Mouse (Mus musculus): ENCODE results near the gene Arhgap22. TPM values are rescaled to one million over a fixed set of nuclear protein-coding genes. Genes with fewer than 3 reads are reported as not detected.
A peak's percentile ranks its signal among the peaks of the same experiment; 100 is the strongest.

Arhgap22 gene
- polyA plus RNA-seq, 1 experiment from 2014 or later = 3.8 TPM

DNA sequence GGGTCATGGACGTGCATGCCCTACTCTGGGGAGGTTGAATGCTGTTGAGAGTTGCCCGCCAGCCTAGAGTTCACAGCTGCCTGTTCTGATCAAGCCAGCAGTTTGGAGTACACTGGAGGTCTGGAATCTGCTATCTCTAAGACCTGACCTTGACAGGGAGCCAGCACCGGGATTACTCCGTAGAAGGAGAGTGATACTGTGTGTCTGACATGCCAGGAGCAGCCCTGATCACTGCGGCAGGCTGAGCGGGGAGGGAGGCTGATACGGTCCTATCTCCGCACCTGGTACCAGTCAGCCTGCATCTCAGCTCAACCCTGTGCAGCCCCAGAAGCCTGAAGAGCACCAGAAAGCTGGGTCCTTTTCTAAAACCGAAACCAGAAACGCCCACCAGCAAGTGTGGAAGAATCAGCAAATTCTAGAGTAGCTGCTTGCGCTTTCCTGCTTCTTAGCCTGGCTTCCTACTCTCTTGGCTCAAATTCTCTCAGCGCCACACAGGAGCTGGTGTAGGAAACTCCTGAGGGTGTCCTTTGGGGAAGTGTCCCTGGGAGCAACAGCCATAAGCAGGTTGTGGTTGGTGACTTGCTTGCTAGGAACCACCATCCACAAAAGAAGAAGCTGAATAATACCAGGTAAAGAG lies 91.9 kb downstream of the Arhgap22 start:
- no peak overlapping the region for H3K27ac ChIP-seq
- no peaks in the 10 kb centered on the region for H3K4me1 ChIP-seq (replicated peaks; ENCODE audit: insufficient read depth, low read length)
- ATAC-seq (replicated peaks; ENCODE audit: low FRiP score, low read depth) (no peak), DNase-seq (ENCODE audit: low spot score) (no peak)
- WGBS = 78% methylated on average over 12 of the region's 12 CpGs
- no peaks in the 10 kb centered on the region for H3K27me3 ChIP-seq (ENCODE audit: insufficient read depth, low read length)
- H3K9ac ChIP-seq (ENCODE audit: low read depth, low read length) = no peak overlapping the region
- no peaks in the 10 kb centered on the region for H3K9me3 ChIP-seq (replicated peaks; ENCODE audit: low read length)
- no peak overlapping the region for H3K4me2 ChIP-seq (ENCODE audit: low read length)
- no peaks in the 10 kb centered on the region for H3K36me3 ChIP-seq (ENCODE audit: insufficient read depth, low read length)
- H3K4me3 ChIP-seq (replicated peaks; ENCODE audit: low read depth, low read length) = no peak overlapping the region
- TF ChIP-seq CTCF (IDR thresholded peaks at IDR 0.05; ENCODE audit: low read depth) = no peak

DNA sequence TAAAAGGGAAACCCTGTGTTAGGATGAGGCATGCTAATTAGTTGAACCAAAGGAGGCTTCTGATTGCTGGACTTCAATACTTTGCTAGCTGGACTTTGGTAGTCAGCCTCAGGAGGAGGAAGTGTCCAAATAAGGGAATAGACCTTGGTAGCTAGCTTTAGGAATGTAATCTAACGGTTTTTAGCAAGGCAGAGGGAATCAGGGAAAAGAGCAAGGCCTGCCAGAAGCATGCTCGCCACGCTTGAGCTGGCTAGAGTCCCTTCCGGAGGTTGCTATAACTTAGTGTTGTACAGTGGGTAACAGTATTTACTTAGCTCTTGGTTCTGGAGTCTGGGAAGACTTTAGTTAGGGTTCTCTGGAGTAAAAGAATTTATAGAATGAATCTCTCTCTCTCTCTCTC lies 96.9 kb downstream of the Arhgap22 start:
- H3K36me3 ChIP-seq (ENCODE audit: insufficient read depth, low read length) = no peaks in the 10 kb centered on the region
- no peaks in the 10 kb centered on the region for H3K4me1 ChIP-seq (replicated peaks; ENCODE audit: insufficient read depth, low read length)
- no peak overlapping the region for H3K9ac ChIP-seq (ENCODE audit: low read depth, low read length)
- H3K27ac ChIP-seq = no peak overlapping the region
- H3K27me3 ChIP-seq (ENCODE audit: insufficient read depth, low read length) = no peaks in the 10 kb centered on the region
- TF ChIP-seq CTCF (IDR thresholded peaks at IDR 0.05; ENCODE audit: low read depth) = no peak
- H3K9me3 ChIP-seq (replicated peaks; ENCODE audit: low read length) = no peaks in the 10 kb centered on the region
- H3K4me3 ChIP-seq (replicated peaks; ENCODE audit: low read depth, low read length) = no peak overlapping the region
- peak; percentile 76 for DNase-seq (ENCODE audit: low spot score)
- ATAC-seq (replicated peaks; ENCODE audit: low FRiP score, low read depth) = no peak
- H3K4me2 ChIP-seq (ENCODE audit: low read length) = no peak overlapping the region
- 20% methylated on average over 4 of the region's 4 CpGs for WGBS

DNA sequence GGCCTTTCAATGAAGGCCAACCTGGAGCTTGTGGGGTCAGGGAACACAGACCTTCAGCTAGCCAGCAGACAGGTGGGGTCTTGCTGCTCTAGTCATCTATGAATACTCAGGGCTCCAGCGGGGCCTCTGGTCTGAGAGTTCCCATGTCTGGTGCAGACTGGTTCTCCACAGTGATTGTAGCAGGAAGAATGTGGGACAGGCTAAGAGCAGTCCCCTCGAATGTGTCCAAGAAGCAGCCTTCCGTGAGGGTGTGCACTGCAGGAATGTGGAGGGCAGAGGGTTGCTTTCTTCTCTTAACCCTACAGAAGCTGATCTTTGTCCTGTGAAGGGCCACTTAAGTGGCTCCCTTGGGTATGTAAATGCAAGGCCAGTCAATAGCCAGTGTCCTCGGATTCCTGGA lies 98.5 kb downstream of the Arhgap22 start:
- Histone ChIP-seq H3K9me3 (replicated peaks; ENCODE audit: low read length) (no peaks in the 10 kb centered on the region), H3K9ac (ENCODE audit: low read depth, low read length) (no peak overlapping the region), H3K27me3 (ENCODE audit: insufficient read depth, low read length) (no peaks in the 10 kb centered on the region), H3K4me2 (ENCODE audit: low read length) (no peak overlapping the region), H3K36me3 (ENCODE audit: insufficient read depth, low read length) (no peaks in the 10 kb centered on the region), H3K4me1 (replicated peaks; ENCODE audit: insufficient read depth, low read length) (no peaks in the 10 kb centered on the region), H3K4me3 (replicated peaks; ENCODE audit: low read depth, low read length) (no peak overlapping the region), H3K27ac (no peak overlapping the region)
- no peak for TF ChIP-seq CTCF (IDR thresholded peaks at IDR 0.05; ENCODE audit: low read depth)
- ATAC-seq (replicated peaks; ENCODE audit: low FRiP score, low read depth) (peak; percentile 65; the same call in 1 of the 2 replicates), DNase-seq (ENCODE audit: low spot score) (peak; percentile 24)
- 33% methylated on average over 4 of the region's 4 CpGs for WGBS

DNA sequence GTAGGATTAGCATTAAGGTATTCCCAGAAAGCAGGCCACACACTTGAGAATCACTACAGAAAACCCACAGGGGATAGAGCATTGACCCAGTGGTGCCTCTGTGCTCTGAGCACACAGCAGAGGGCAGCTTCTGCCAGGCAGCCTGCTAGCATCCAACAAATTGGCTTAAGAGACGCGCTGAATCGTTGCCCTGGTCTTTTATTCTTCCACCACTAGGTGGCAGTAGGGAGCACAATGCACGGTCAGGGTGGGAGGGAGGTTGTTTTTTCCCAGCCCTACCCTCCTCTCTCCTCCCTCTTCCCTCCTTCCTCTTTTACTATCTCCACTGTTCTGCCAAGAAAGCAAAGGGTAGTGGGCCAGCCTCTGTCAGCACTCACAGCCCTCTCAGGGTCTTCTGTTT lies 99.8 kb downstream of the Arhgap22 start:
- Histone ChIP-seq H3K4me2 (ENCODE audit: low read length) (no peak overlapping the region), H3K9ac (ENCODE audit: low read depth, low read length) (no peak overlapping the region), H3K4me1 (replicated peaks; ENCODE audit: insufficient read depth, low read length) (no peaks in the 10 kb centered on the region), H3K27me3 (ENCODE audit: insufficient read depth, low read length) (no peaks in the 10 kb centered on the region), H3K4me3 (replicated peaks; ENCODE audit: low read depth, low read length) (no peak overlapping the region), H3K36me3 (ENCODE audit: insufficient read depth, low read length) (no peaks in the 10 kb centered on the region), H3K9me3 (replicated peaks; ENCODE audit: low read length) (no peaks in the 10 kb centered on the region), H3K27ac (no peak overlapping the region)
- 2% methylated on average over 4 of the region's 4 CpGs for WGBS
- peak; percentile 99 for TF ChIP-seq CTCF (IDR thresholded peaks at IDR 0.05; ENCODE audit: low read depth)
- DNase-seq (ENCODE audit: low spot score) (peak; percentile 83), ATAC-seq (replicated peaks; ENCODE audit: low FRiP score, low read depth) (peak; percentile 55; the same call in 1 of the 2 replicates)

DNA sequence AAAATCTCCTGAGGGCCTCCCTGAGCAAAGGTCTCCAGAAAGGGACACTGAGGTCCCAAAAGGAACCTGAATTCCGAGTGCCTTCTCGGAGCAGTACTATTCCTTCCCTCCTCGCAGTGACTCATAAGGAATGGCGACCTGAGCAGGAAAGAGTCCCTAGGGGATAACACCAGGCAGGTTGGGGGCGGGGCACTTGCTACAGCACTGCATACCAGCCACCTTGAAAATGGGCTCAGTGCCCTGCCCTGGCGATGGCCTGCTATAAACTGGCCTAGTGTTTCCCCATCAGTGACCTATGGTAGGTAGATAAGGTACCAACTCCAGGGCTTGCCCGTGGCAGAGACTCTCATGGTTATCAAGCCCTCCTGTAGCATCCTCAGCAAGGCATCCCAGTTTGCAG lies 100.3 kb downstream of the Arhgap22 start:
- no peak for DNase-seq (ENCODE audit: low spot score)
- no peak overlapping the region for H3K4me3 ChIP-seq (replicated peaks; ENCODE audit: low read depth, low read length)
- WGBS = 41% methylated on average over 7 of the region's 7 CpGs
- H3K27ac ChIP-seq = no peak overlapping the region
- no peak overlapping the region for H3K9ac ChIP-seq (ENCODE audit: low read depth, low read length)
- H3K36me3 ChIP-seq (ENCODE audit: insufficient read depth, low read length) = no peaks in the 10 kb centered on the region
- TF ChIP-seq CTCF (IDR thresholded peaks at IDR 0.05; ENCODE audit: low read depth) = no peak
- H3K9me3 ChIP-seq (replicated peaks; ENCODE audit: low read length) = no peaks in the 10 kb centered on the region
- H3K27me3 ChIP-seq (ENCODE audit: insufficient read depth, low read length) = no peaks in the 10 kb centered on the region
- no peaks in the 10 kb centered on the region for H3K4me1 ChIP-seq (replicated peaks; ENCODE audit: insufficient read depth, low read length)
- no peak overlapping the region for H3K4me2 ChIP-seq (ENCODE audit: low read length)
- ATAC-seq (replicated peaks; ENCODE audit: low FRiP score, low read depth) = no peak

DNA sequence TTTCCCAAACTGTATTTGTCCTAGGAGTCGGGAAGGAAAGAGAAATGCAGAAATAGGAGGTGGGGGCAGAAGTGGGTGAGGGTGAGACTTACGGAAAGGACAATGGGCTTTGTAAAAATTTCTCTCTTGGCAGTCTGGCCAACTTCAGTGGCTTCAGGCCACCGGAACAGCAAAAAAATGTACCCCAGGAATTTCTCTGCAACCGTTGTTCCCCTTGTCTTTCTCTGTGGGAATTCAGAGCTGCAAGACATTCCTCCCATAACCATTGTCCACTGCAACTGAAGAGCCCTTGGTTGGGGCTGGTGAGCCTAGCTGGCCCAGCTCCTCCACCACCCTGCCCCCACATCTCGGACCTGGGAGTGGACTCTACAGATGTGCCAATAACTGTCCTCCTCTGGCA lies 101.3 kb downstream of the Arhgap22 start:
- H3K9ac ChIP-seq (ENCODE audit: low read depth, low read length) = no peak overlapping the region
- H3K36me3 ChIP-seq (ENCODE audit: insufficient read depth, low read length) = no peaks in the 10 kb centered on the region
- H3K4me3 ChIP-seq (replicated peaks; ENCODE audit: low read depth, low read length) = no peak overlapping the region
- H3K27me3 ChIP-seq (ENCODE audit: insufficient read depth, low read length) = no peaks in the 10 kb centered on the region
- H3K4me2 ChIP-seq (ENCODE audit: low read length) = no peak overlapping the region
- no peak for ATAC-seq (replicated peaks; ENCODE audit: low FRiP score, low read depth)
- H3K27ac ChIP-seq = no peak overlapping the region
- H3K9me3 ChIP-seq (replicated peaks; ENCODE audit: low read length) = no peaks in the 10 kb centered on the region
- H3K4me1 ChIP-seq (replicated peaks; ENCODE audit: insufficient read depth, low read length) = no peaks in the 10 kb centered on the region
- no peak for DNase-seq (ENCODE audit: low spot score)
- WGBS = 72% methylated on average over 5 of the region's 5 CpGs
- no peak for TF ChIP-seq CTCF (IDR thresholded peaks at IDR 0.05; ENCODE audit: low read depth)

DNA sequence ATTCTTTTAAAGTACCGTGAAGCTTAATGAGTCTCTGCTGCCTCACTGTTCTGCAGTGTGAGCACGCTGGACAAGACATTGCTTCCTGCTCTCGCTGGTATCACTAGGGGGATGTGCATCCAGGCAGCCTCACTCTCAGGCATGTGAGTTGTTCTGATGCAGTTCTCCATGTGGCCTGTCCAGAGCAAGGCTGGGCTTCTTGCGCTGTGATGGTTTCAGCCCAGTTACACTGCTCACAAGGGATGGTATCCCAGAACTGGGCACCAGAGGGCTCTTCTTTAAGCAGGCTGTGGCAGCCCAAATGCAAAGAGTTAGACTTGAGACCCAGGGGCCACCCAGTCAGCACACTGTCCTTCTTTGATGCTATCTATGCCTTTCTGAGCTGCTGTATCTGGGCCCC lies 101.9 kb downstream of the Arhgap22 start:
- ATAC-seq (replicated peaks; ENCODE audit: low FRiP score, low read depth) = no peak
- 47% methylated on average over 4 of the region's 4 CpGs for WGBS
- peak; percentile 49 for TF ChIP-seq CTCF (IDR thresholded peaks at IDR 0.05; ENCODE audit: low read depth)

More for the DNA sequence above, 101.9 kb downstream of the Arhgap22 start:
- Histone ChIP-seq H3K9ac (ENCODE audit: low read depth, low read length) (no peak overlapping the region), H3K36me3 (ENCODE audit: insufficient read depth, low read length) (no peaks in the 10 kb centered on the region), H3K27ac (no peak overlapping the region), H3K9me3 (replicated peaks; ENCODE audit: low read length) (no peaks in the 10 kb centered on the region), H3K4me2 (ENCODE audit: low read length) (no peak overlapping the region), H3K4me3 (replicated peaks; ENCODE audit: low read depth, low read length) (no peak overlapping the region), H3K4me1 (replicated peaks; ENCODE audit: insufficient read depth, low read length) (no peaks in the 10 kb centered on the region), H3K27me3 (ENCODE audit: insufficient read depth, low read length) (no peaks in the 10 kb centered on the region)
- peak; percentile 44 for DNase-seq (ENCODE audit: low spot score)
